Mouse (Mus musculus): Measurements from ENCODE around the gene Pdik1l. TPM values are rescaled to one million over a fixed set of nuclear protein-coding genes. Genes with fewer than 3 reads are reported as not detected.
"Not testable (repeated sequence)": the region's sequence is repeated elsewhere in the genome, so short reads cannot be mapped to it uniquely, and the experiment has no call there.

Pdik1l gene
- total and polyA plus RNA-seq, 3 experiments: 1.00 to 7.6 (median 5.3) TPM

GRCm38 (mm10) chr4:134298626-134299497 is 11.2 kb upstream of the Pdik1l start:
- no peak overlapping the region for H3K4me3 ChIP-seq
- H3K4me1 ChIP-seq (ENCODE audit: control insufficient read depth, insufficient read depth, low read length): no peaks in the 10 kb centered on the region
- H3K27me3 ChIP-seq (ENCODE audit: control insufficient read depth, insufficient read depth, low read length): no peaks in the 10 kb centered on the region
- H3K9ac ChIP-seq (ENCODE audit: low read depth, low read length): peak overlapping the region; percentile 46
- no peaks in the 10 kb centered on the region for H3K36me3 ChIP-seq (ENCODE audit: control insufficient read depth, insufficient read depth, low read length)
- no peak for DNase-seq
- H3K79me2 ChIP-seq (replicated peaks; ENCODE audit: control insufficient read depth, insufficient read depth, low read length): no peaks in the 10 kb centered on the region
- 50% methylated on average over 19 of the region's 19 CpGs for whole genome bisulfite sequencing
- peak overlapping the region; percentile 91 for H3K27ac ChIP-seq
- TF ChIP-seq CTCF (IDR thresholded peaks at IDR 0.05): no peak
- TF ChIP-seq POLR2A (IDR thresholded peaks at IDR 0.05; ENCODE audit: insufficient read depth, low read depth, low read length): no peak
- no peak for TF ChIP-seq EP300 (IDR thresholded peaks at IDR 0.05; ENCODE audit: insufficient read depth, low read depth, low read length)
- intact Hi-C loops (cut with DNase I): no loop called here

DNA sequence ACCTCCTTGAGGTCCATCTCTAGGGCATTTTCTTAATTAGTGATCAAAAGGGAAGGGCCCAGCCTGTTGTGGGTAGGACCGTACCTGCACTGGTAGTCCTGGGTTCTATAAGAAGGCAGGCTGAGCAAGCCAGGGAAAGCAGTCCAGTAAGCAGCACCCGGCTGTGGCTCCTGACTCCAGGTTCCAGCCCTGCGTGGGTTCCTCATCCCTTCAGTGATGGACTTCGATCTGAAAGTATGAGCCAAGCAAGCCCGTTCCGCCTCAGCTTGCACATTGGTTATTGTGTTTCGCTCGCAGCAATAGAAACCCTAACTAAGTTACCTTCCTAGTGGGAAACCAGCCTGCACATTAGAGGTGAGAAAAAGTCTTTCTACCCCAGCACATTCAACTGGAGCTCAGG is 9.7 kb upstream of the Pdik1l start:
- no peaks in the 10 kb centered on the region for H3K4me1 ChIP-seq (ENCODE audit: control insufficient read depth, insufficient read depth, low read length)
- WGBS: 93% methylated on average over 8 of the region's 8 CpGs

DNA sequence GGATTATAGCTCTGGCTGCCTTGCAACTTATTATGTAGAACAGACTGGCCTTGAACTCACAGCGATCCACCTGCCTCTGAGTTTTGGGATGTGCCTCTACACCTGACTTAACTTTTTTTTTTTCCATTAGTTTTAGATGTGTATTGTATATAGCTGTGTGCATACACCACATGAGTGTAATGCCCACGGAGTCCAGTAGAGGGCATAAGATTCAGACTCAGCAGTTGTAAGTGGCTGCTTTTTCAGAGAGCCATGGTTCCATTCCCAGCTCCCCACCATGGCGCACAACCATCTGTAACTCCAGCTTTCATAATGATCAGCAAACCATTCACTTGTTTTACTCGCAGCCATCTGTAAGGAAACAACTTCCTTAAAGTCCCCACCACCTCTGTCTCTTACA is 8.8 kb upstream of the Pdik1l start:
- no peaks in the 10 kb centered on the region for H3K36me3 ChIP-seq (ENCODE audit: control insufficient read depth, insufficient read depth, low read length)
- no peak overlapping the region for H3K9ac ChIP-seq (ENCODE audit: low read depth, low read length)
- H3K4me1 ChIP-seq (ENCODE audit: control insufficient read depth, insufficient read depth, low read length): peaks cover 1% of the 10 kb centered on the region
- no peaks in the 10 kb centered on the region for H3K79me2 ChIP-seq (replicated peaks; ENCODE audit: control insufficient read depth, insufficient read depth, low read length)
- WGBS: 92% methylated on average over 4 of the region's 4 CpGs
- no peaks in the 10 kb centered on the region for H3K27me3 ChIP-seq (ENCODE audit: control insufficient read depth, insufficient read depth, low read length)
- intact Hi-C loops (cut with DNase I): no loop called here
- H3K4me3 ChIP-seq: no peak overlapping the region
- H3K27ac ChIP-seq: no peak overlapping the region
- TF ChIP-seq POLR2A (IDR thresholded peaks at IDR 0.05; ENCODE audit: insufficient read depth, low read depth, low read length): no peak
- 0 out of 2 replicates have a peak, but pooled peaks have one; percentile 16 for TF ChIP-seq CTCF (IDR thresholded peaks at IDR 0.05)
- no peak for TF ChIP-seq EP300 (IDR thresholded peaks at IDR 0.05; ENCODE audit: insufficient read depth, low read depth, low read length)
- no peak for DNase-seq

More for the DNA sequence above, 9.7 kb upstream of the Pdik1l start:
- TF ChIP-seq CTCF (IDR thresholded peaks at IDR 0.05): no peak
- TF ChIP-seq POLR2A (IDR thresholded peaks at IDR 0.05; ENCODE audit: insufficient read depth, low read depth, low read length): no peak
- TF ChIP-seq EP300 (IDR thresholded peaks at IDR 0.05; ENCODE audit: insufficient read depth, low read depth, low read length): no peak
- no peak for DNase-seq
- no peaks in the 10 kb centered on the region for H3K36me3 ChIP-seq (ENCODE audit: control insufficient read depth, insufficient read depth, low read length)
- no peak overlapping the region for H3K4me3 ChIP-seq
- no peaks in the 10 kb centered on the region for H3K79me2 ChIP-seq (replicated peaks; ENCODE audit: control insufficient read depth, insufficient read depth, low read length)
- H3K27ac ChIP-seq: no peak overlapping the region
- no peaks in the 10 kb centered on the region for H3K27me3 ChIP-seq (ENCODE audit: control insufficient read depth, insufficient read depth, low read length)
- intact Hi-C loops (cut with DNase I): no loop called here
- no peak overlapping the region for H3K9ac ChIP-seq (ENCODE audit: low read depth, low read length)

DNA sequence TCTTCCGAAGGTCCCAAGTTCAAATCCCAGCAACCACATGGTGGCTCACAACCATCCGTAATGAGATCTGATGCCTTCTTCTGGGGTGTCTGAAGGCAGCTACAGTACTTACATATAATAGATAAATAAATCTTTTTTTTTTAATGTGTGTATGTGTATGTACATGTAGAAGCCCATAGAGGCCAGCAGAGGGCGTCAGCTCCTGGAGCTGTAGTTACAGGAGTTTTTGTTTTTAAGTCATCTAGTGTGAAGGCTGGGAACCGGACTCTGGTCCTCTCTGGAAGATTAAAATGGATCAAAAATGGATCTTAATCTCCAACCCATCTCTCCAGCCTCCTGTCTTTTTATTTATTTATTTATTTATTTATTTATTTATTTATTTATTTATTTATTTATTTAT is 8.4 kb upstream of the Pdik1l start:
- H3K36me3 ChIP-seq (ENCODE audit: control insufficient read depth, insufficient read depth, low read length); H3K4me1 ChIP-seq (ENCODE audit: control insufficient read depth, insufficient read depth, low read length); H3K9ac ChIP-seq (ENCODE audit: low read depth, low read length); H3K27ac ChIP-seq; DNase-seq; intact Hi-C loops (cut with DNase I); H3K27me3 ChIP-seq (ENCODE audit: control insufficient read depth, insufficient read depth, low read length); H3K4me3 ChIP-seq; H3K79me2 ChIP-seq (replicated peaks; ENCODE audit: control insufficient read depth, insufficient read depth, low read length): not testable (repeated sequence)
- 88% methylated on average over 4 of the region's 4 CpGs for WGBS

DNA sequence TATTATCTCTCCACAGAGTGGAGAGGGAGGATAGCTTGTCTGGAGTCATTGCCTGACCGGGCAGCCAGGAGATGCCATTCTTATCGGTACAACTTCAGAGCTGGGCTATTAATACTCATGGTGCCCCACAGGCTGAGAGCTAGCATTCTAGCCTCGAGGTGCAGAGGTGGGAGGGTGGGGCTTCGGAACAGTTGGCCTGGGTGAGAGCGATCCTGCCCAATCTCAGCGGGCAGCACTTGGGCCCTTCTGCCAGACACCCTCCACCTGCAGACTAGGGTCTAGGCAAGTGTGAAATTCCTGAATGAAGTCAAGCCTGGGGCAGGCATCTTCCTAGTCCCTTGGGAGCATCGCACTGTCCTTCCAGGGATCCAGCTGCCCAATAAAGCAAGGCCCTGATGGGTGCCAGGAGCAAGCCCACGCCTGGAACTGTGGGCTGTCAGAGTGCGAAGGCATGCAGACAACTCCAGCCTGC is 6.0 kb upstream of the Pdik1l start:
- no peak for TF ChIP-seq POLR2A (IDR thresholded peaks at IDR 0.05; ENCODE audit: insufficient read depth, low read depth, low read length)
- TF ChIP-seq CTCF (IDR thresholded peaks at IDR 0.05): 0 out of 2 replicates have a peak, but pooled peaks have one; percentile 3
- TF ChIP-seq EP300 (IDR thresholded peaks at IDR 0.05; ENCODE audit: insufficient read depth, low read depth, low read length): peak; percentile 76; the same call in 1 of the 2 replicates
- intact Hi-C loops (cut with DNase I): loop anchor here (2.0 kb wide), 1 partner anchor 63 kb away; no protein-coding TSS in a partner anchor
- no peaks in the 10 kb centered on the region for H3K79me2 ChIP-seq (replicated peaks; ENCODE audit: control insufficient read depth, insufficient read depth, low read length)
- 28% methylated on average over 9 of the region's 9 CpGs for WGBS
- H3K27ac ChIP-seq: peak overlapping the region; percentile 67
- peak; percentile 53 to 76 for DNase-seq
- H3K9ac ChIP-seq (ENCODE audit: low read depth, low read length): no peak overlapping the region
- no peaks in the 10 kb centered on the region for H3K36me3 ChIP-seq (ENCODE audit: control insufficient read depth, insufficient read depth, low read length)
- no peak overlapping the region; the same call in 1 of the 2 replicates for H3K4me3 ChIP-seq
- H3K4me1 ChIP-seq (ENCODE audit: control insufficient read depth, insufficient read depth, low read length): peaks cover 1% of the 10 kb centered on the region
- no peaks in the 10 kb centered on the region for H3K27me3 ChIP-seq (ENCODE audit: control insufficient read depth, insufficient read depth, low read length)

All from heart, adult 2 months (tissue).